In the genomic region with DNA sequence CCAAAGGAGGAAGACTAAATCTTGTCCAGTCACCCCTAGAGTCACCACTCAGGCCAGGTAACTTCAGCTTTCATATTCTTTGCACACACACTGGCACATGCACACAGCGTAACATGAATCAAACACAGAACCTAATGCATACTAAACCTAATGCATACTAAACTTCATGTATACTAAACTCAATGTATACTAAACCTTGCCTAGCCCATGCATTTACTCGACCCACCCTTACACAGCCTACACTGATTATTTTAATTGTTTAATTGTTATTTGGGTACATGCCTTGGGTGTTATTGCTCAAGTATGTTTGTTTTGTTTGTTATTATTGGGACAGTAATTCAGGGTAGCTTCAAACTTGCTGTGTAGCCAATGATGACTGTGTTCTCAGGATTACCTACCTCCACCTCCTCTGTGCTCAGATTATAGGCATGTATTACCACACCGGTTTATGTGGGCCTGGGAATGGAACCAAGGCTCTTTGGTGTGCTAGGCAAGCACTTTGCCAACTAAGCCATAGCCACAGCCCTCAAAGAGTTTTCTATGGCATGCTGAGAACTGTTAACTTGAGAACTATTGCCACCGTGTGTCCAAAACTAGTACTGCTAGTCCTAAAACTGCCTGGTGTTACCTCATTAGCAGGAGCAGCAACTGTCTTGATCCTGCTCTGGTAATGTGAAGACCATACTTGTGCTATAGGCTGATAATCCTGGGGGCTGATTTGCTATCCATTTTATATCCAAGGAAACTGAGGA, we compare ENCODE assay signal across 8 mouse cellular contexts. TPM values are rescaled to one million over a fixed set of nuclear protein-coding genes. Genes with fewer than 3 reads are reported as not detected.
DNase-seq lines count a peak whose midpoint lies in the region.

No protein-coding gene starts in this region.

- peak; percentile 24 to 41 for DNase-seq in cerebellum, adult 18-20 months
- DNase-seq in cerebellum, adult 9-11 months = no peak
- DNase-seq in cerebellum, postnatal 4 days (ENCODE audit: low spot score in 2 of 2) = peak; percentile 58 to 67
- DNase-seq in gastrocnemius, adult 18-20 months (ENCODE audit: low spot score) = peak; percentile 82
- peak; percentile 95 for DNase-seq in induced T-regulatory cell, adult 2 months (ENCODE audit: low read depth)
- DNase-seq in left cerebral cortex, adult 11 months (ENCODE audit: low spot score) = peak; percentile 50
- DNase-seq in lung, postnatal 25 days (ENCODE audit: low spot score) = peak; percentile 73
- DNase-seq in right cerebral cortex, postnatal 10 days (ENCODE audit: low spot score in 2 of 2) = peak; percentile 76 to 81

RNA-seq across cellular contexts. Expression of a gene that starts 28.4 kb away (rescaled TPM):
- not detected for total RNA-seq in gastrocnemius, adult 18-20 months (2021)

RNA-seq across cellular contexts. Expression of a gene that starts 39.9 kb away (rescaled TPM):
- 1 to 10 TPM; 1.5 to 2.9 TPM for total RNA-seq in gastrocnemius, adult 18-20 months (2021)
